Mouse (Mus musculus) frontal cortex, adult 2 months (tissue): ENCODE results near the gene Hoxd8. TPM values are rescaled to one million over a fixed set of nuclear protein-coding genes. Genes with fewer than 3 reads are reported as not detected.

Experiments
- DNase-seq, 2 experiments: peaks; one replicate each; pipeline ENCODE4 v3.0.0; 2022; ENCODE audit warnings: low spot score in 1 of 2; ENCODE audit errors: extremely low spot score in 1 of 2
- polyA plus RNA-seq: library from polyadenylated mRNA; depleted of rRNA; stranded (reverse); fragments of >200 nt; gene quantifications from 2 replicates; pipeline ENCODE4 v1.2.3, GENCODE M21; 2012

Hoxd8 gene
- polyA plus RNA-seq, 1 experiment: 0.04 TPM

DNA sequence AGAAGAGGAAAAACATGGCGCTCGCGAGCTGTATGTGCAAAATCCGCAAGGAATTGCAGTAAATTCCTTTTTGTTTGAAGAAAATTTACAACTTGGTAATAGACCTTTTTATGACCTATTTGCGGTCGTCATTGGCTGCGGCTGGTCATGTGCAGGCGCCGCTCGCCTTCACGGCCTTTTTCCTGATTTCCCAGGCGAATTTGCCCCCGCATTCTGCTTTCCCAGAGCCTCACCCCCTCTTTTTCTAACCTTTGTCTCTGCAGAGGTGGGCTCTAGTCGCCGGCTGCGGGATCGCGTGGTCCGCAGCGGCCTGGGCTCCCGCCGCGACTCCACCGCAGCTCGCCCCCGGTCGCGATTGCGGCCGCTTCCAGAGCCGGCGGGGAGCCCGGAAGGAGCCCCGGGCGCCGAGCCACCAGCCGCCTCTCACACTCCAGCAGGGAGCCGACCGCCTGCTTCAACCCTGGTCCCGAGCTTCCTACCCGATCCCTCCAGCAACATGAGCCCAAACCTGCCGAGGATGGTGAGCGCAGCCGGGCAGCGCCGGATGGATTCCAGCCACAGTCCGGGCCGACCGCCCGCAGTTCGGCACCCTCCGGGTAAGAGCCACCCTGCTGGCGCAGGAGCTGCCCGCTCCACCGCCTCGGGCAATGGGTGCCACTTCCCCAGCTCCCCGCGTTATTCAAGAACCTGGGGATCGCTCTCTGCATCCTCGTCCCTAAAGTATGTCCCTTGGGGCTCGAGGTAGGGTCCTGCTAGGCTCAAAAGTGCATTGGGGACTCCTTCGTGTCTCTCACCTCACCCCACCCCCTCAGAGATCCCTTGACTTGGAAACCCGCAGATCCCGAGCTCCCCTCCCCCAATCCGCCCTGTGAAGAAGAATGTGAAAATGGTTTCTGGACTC lies 7.6 kb downstream of the Hoxd8 start, which contains the start of the genes Hoxd3 and Hoxd4:
Gene Hoxd3 (plus strand): TSS at position 207 of the 901 bp plus-strand sequence.
Gene Hoxd4 (plus strand): TSS at position 209 of the 901 bp plus-strand sequence.
- no peak for DNase-seq

DNA sequence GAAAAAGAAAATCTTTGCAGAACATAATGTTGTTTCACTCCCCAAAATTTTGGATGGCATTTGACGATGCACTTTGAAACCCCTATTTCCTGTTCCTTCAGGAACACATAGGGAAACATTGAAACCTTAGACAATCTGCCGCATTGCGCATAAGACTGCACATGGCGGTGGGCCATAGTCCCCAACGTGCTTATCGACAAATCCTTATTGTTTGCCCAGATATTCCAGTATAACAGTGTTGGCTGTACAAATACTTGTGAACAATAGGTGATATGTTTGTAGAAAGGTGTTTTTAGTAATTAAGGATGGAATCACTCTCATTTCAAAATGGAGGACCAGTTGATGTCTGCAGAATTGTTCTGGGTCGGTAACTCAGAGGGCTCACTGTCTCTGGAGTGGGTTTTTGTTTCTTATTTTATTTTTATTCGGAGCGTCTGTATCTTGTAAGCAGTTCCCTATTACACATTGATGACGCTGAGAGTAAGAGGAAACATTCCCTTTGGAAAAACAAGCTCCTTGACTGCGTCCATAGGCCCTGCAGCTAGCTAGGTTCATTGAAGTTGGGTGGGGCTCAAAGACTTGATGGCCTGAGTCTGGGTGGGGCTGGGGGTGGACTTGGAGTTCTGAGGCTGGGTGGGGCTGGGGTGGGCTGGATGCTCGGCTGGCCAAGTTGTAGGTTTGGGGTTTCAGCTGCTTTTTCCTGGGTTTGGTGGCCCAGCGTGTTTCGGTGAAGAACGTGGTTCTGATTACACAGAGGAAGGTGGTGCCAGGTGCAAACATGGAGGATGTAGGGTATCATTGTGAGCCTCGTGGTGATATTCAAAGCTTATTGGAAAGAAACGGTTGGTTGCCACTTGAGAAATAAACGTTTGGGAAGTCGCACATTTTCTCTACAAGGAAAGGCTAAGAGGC lies 9.1 kb downstream of the Hoxd8 start:
- no peak for DNase-seq

DNA sequence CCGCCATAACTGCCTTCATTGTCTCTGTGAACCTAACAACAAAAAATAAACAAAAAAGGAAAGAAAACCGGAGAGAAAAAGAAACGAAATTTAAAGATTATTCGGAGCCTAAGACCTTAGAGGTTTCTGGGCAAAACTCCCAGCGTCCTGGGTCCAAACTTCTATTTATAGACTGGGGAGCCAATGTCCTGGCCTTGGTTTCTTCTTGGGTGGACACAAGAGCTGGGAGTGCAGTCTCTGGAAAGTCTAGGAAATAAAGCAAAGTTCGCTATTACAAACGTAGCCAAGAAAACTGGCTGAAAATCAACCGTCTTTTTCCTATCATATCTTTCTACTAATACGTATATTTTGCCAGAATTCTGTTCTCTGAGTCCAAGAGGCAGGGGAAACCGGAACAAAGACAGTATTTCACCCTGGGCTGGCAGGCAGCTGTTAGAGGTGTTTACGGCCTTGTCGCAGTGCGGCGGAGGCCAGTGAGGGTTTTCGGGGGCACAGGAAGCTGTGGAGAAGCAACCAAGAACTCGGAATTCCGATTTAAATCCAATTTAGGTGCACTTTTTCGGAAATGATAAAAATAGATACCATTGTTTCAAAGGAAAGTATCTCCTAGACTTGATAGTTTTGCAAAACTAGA lies 9.9 kb downstream of the Hoxd8 start:
- DNase-seq: no peak

DNA sequence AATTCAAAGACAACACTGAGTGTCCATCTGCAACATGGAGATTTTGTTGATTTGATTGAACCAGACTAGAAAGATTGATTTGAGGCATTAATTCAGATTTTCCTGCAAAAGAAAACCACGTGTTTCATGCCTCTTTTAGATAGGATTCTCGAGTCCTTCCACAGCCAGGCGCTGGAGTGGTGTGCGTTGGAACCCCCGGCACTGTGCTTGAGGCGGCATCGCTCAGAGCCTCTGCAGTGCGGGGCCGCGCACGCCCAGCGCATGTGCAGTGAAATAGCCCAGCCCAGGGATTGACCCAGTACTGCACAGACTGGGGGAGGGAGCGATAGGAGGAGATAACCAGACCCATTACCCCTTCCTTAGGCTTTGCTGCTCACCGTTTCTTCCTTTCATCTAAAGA lies 10.5 kb downstream of the Hoxd8 start:
- no peak for DNase-seq

DNA sequence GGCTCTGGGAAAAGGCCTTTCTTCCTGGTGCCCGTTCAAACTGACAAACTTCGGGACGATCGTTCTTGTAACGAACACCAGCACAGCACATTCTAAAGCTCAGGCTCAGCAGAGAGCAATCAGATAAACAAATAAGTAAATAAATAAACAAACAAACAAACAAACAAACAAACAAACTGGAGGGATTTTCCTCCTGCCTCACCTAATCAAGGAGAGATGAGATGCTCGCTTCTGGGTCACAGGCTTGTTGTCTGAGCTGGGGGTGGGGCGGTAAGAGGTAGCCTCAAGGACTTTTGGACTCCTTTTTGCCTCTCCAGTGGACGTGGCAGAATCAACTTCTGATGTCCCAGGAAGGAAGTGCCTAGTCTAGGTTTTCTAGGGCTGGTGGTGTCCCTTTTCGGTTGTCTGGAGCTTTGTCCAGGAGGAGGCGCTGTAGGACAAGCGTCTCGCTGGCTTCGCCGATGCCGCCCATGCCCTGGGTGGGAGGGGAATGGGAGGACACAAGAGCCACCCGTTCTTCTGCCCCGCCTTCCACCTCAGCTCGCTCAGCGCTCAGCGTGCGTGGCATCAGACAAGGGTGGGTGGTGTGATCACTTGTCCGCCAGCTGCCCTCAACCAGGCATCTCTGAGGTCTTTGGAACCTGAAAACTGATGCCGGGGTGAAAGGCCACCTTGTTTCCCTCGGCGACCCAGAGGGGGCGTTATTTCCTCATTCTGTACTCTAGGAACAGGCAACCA lies 11.3 kb downstream of the Hoxd8 start:
- DNase-seq: peak; percentile 22 to 88

DNA sequence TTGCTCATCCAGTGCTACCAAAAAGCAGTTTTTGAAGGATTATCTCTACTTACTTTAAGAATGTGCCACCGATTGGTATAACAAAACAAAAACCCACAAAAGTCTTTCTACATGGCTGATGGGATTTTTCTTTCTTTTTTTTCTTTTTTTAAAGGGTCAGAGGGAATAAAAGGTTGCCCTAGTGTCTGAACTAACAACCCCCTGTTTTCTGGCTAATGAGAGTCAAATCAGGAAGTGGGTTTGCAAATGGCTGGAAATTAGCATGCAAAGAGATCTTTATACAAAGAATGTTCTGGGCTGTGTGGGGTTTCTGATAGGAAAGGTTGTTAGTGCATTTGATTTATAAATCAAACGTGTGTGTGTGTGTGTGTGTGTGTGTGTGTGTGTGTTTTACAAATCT lies 16.0 kb downstream of the Hoxd8 start:
- no peak for DNase-seq

DNA sequence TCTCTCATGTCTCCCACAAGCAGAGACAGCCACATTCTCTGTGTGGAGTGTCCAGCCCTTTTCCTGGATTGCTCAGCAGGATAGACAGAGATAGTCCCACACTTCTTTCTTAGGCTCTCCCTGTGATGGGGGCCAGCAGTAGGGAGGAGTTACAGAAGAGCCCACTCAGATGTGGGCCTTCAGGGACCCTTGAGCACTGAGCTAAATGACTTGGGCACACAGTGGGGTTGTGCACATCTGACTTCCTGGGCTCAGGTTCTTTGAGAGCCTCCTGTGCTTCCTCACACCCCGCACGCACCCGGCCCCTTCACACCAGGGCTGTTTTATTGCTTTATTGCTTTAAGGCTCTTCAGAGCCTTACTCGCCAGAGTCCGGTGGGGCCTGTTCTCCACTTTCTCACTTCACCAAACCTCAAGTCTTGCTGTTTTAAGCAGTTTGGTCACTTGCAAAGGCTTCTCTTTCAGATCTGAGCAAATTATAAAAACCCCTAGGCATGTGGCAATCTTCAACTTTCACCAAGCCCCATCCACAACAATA lies 16.6 kb downstream of the Hoxd8 start:
- no peak for DNase-seq

DNA sequence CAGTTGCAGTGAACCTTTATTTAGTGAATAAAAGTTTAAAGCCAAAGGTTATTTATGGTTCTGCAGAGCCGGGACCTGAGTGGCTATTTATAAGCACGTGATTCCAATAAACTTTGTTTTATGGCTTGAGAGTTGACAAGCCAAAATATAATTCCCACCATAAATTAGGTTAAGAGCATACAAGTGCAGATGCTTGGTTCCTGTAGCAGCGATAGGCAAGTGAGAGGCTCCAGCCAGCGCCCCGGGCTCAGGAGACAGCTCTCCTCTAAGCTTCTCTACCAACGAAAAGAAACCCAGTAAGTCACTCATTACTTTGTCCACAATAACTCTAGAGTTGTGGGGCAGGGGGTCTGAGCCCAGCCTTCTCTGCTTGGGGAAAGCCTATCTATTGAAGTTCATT lies 17.5 kb downstream of the Hoxd8 start:
- DNase-seq: no peak

DNA sequence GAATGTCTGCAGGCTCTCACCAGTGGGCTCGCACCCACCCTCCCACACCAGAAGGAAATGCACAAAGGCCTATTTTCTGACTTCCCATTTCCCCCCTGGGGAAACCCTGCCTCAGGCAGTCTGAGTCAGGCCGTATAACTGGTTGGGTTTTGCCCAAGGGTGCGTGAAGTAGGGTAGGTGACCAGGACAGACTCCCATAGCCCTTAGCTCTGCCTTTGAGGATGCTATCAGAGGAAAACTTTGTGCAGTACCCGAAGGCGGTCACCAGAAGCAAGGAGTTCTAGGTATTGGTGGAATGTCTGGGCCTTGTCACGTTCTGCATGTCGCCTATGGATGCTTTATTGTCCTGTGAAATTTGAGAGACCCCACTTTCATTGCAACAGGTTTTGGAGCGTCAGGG lies 18.5 kb downstream of the Hoxd8 start:
- no peak for DNase-seq

DNA sequence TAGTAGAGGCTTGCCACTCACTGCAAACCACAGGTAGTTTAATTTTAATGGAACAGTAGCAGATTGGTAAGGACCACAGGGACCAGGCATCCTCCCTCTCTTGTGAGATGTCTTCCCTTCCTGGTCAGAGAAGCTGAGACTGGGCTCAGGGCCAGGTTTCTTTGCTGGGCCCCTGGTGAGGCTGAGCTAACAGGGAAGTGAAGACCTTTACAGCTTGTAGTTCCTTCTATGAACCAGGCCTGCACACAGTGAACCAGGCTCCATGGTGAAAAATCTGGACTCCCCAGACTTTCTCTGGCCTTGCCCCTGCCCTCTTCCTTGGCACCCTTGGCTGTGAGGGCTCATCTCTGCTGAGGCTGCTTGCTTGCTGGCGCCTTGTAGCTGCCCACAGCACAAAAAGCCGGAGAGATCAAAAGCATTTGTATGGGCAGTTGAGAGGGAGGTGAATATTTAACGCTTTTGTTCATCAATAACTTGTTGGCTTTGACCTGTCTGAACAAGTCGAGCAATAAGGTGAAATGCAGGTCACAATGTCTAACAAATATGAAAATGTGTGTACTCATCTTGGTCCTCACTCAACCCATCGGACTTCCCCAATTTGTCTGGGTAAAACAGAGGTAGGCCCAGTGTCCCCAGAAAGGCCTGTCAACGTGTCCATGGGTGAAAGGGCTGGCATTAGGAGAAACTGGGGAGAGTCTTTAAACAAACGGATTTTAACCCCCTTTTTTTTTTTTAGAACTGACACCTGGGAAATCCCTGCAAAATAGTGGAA lies 20.0 kb downstream of the Hoxd8 start:
- no peak for DNase-seq

DNA sequence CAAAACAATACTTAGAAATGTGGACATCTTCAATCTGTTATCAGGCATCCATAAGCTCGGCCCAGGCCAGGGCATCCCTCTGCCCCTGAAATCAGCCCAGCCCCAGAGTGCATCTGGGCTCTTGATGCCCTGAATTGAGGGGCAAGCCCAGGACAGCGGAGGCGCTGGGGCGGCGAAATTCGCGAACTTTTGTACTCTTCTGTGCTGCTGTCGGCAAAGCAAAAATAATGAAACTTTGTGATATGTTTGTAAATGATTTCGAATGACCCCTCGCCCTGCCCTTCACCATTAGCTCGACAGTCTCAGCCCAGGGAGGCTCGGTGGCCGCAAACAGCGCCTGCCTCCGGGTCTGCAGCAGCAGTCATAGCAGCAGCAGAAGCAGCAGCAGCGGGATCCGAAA lies 20.8 kb downstream of the Hoxd8 start:
- no peak for DNase-seq

DNA sequence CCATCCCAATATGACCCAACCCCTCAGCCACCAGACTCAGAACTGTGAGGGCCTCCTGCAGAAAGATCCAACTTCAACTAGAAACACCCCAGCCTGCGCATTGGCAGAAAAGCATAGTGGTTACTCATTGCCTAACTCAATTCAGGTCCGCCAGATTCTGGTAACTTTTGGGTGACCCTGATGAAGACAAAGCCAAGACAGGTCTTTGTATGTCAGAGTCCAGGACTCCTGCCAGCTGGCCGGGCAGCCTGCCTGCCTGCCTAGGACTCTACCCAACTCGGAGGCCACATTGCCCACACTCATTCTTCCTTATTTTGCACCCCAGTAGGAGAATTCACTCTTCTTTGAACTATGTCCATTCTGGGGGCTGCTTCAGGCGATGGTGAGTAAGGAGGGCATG lies 22.1 kb downstream of the Hoxd8 start, which contains the start of gene Gm28230:
Gene Gm28230 (plus strand): TSS at position 178 of the 400 bp plus-strand sequence.
- DNase-seq: no peak

DNA sequence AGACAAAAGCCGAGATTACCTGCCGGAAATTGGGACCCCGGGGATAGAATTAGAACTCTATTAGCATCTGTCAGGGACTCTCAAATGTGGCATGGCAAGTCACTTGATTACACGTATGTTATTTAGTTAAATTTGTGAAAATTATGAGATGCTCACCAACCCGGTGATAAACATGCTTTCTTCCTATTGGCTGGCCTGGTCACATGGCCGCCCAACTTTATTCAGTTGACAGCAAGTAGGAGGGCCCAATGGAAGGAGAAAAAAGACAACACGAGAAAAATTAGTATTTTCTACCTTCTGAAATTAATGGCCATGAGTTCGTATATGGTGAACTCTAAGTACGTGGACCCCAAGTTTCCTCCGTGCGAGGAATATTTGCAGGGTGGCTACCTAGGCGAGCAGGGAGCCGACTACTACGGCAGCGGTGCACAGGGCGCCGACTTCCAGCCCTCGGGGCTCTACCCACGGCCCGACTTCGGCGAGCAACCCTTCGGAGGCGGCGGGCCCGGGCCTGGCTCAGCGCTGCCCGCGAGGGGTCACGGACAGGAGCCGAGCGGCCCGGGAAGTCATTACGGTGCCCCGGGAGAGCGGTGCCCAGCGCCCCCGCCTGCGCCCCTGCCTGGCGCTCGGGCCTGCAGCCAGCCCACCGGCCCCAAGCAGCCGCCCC lies 22.7 kb downstream of the Hoxd8 start:
- no peak for DNase-seq

DNA sequence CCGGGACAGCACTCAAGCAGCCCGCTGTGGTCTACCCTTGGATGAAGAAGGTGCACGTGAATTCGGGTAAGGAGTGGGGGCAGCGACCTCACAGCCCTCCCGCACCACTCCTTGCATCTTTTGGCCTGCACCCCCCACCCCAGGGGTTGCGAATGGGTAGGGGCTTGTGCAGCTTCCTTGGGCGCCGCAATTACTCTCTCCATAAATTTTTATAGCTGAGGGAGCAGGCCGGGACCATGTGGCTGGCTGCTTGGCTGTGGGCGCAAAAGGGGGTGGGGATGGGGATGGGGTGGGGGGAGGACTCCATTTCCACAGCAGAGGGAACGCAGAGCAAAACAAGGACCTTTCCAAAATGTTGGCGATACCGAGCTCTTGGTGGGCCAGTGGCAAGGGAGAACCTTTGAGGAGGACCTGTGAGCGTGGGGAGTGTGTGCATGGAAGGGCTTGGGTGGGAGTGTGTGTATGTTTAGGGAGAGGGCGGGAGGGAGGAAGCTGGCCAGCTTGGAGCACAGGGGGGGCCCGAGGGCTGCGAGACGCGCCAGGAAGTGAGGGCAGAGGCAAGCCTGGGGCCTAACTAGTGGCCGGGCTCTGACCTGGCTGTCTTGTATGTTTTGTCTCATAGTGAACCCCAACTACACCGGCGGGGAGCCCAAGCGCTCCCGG lies 23.4 kb downstream of the Hoxd8 start:
- DNase-seq: no peak

DNA sequence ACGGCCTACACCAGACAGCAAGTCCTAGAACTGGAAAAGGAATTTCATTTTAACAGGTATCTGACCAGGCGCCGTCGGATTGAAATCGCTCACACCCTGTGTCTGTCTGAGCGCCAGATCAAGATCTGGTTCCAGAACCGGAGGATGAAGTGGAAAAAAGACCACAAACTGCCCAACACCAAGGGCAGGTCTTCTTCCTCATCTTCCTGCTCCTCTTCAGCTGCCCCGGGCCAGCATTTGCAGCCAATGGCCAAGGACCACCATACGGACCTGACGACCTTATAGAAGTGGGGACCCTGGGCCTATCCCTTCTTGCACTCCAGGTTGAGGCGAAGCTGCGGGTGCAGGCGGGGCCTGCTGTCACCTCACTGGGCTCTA lies 23.9 kb downstream of the Hoxd8 start:
- DNase-seq: no peak

DNA sequence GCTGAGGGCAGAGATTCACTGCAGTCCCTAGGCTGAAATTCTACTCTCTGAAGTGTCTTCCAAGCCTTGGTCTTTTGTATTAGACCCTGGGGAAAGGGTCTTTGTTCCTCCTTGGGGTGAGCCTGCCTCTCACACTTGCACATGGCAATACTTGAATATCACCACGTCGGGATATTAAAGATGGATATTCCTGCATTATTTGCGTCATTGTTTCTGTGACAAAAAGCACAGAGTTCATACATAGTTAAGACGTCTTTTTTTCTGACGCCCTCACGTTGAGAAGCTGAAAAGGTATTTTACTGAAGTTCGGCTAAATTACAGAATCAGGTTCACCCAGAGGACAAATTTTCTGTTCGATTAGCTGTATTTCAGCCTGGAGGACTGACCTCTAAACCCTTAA lies 25.9 kb downstream of the Hoxd8 start:
- DNase-seq: no peak

DNA sequence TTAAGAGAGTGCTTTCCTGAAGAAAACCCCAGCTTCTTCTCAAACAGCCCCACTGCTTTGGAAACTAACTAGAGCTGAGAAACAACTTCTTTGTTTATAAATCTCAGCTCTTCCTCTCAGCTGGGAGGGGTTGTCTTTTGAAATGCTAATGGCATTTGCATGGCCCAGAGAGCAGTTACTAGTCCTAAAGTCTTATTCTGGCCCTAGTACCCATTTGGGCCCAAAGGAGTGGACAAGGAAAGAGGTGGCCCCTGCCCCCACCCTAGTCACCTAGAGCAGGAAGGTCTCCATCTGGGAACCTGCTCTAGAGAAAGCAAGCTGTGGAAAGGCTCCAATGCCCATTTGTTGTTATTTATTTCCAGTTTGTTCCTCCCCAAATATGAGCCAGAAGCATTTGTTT lies 26.6 kb downstream of the Hoxd8 start:
- no peak for DNase-seq
